Mouse (Mus musculus): Measurements from ENCODE around the gene Etv3.
A peak's percentile ranks its signal among the peaks of the same experiment; 100 is the strongest.
"Not testable (repeated sequence)": the region's sequence is repeated elsewhere in the genome, so short reads cannot be mapped to it uniquely, and the experiment has no call there.

Etv3 gene

DNA sequence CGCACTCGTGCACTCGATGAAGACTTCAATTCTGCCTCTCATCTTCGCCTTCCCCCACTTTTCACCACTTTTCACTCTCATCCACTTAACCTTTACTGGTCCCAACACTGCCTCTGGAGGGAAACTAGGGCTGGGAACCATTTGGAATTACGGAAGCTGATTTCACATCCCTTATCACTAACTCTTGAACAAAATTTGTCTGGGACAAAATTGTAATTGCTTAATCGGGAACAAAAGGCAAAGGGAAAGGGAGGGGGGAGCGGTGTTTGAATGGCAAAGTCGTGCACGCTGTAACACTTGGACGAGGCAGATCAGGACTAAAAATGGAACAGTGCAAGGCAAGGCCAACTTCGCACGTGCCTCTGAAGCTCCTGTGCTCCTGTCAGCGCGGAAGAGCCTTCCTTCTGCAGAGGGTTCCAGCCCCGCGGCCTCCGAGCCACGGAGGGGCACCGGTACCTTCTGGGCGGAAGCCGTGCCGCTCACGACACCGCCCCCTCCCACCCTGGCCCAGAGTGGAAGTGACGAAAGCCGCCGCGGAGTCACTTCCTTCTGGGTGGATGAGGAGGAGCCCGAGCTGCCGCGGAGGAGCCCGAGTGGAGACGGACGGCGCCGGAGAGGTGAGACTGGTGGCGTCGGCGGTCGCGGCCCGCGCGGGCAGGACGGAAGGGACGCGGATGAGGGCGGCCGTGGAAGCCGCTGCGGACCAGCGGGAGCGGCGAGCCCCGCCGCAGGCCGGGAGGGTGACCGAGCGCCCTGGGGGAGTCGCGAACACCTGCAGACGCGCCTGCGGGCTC, at the start of gene Etv3:
Gene Etv3 (plus strand): TSS at position 365 of the 794 bp plus-strand sequence.
- DNase-seq (ENCODE audit: low read depth): peak; percentile 94

DNA sequence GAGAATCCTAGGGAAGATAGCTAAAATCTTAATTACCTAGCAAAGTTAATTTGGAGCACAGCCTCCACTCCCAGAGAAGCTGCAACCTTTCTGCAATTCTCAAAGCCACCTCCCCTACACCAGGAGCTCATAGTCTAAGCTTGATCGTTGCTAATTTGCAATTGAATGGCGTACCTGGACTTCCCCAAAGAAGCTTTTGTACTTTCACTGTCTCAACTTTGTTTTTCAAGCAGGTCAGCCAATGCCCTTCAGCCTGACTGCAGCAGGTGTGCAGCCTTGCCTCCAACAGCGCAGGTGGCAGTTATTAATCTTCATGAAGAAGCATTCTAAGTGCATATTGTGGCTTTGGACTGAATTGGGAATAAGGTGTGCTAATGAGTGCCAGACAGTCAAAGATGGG, 47.3 kb upstream of the Etv3 start:
- not testable (repeated sequence) for DNase-seq (ENCODE audit: low read depth)

DNA sequence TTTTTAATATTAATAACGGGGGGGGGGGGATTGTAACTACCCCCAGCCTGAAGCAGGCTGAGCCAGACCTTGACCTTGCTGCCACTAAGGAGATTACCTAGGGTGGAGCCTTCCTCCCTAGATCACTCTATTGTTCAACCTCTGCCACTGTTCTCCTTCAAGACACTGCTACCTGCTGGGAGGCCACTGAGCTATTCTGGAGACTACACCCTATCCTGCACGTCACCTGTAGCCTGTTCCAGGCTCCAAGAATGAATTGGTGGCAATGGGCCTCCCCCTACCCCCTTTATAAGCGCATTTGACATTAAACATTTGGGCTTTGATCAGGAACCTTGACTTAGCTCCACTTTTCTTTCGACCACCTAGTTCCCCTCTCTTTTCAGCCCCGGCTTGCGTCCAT, 46.6 kb upstream of the Etv3 start:
- not testable (repeated sequence) for DNase-seq (ENCODE audit: low read depth)

DNA sequence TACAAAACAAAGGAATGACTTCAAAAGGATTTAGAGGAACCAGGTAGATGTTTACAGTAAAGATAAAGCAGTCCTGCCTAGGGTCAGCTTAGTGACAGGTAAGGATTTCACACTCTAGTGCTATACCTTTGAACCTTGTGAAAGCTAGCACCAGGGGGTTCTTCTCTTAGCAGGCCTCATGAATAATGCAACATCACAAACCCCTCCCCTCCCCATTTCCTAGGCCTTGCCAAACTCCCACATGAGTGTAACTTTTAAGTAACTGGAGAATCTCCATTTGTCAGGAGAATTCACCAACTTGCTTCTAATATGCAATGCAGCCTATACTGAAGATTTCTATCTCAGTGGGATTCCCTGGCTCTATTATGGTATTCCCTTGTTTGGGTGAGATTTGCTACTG, 46.0 kb upstream of the Etv3 start:
- not testable (repeated sequence) for DNase-seq (ENCODE audit: low read depth)

DNA sequence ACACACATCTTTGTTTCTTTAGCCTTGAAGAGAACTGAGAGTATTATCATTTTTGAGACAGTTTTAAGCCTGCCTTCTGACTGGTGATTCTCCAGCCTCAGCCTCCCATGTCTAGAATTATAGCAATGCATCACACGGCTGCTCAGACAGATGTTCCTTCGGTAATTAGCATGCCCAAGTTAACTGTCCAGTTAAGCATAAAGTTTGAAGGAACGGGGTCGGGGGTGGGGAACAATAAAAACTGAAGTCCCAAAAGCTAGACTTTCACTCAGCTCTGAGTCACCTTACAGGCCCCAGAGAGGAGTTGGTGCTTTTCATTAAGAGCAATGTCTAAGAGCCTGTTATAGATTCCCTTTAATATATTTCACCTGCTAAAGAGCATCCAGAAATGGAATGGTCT, 37.8 kb upstream of the Etv3 start:
- DNase-seq (ENCODE audit: low read depth): no peak

DNA sequence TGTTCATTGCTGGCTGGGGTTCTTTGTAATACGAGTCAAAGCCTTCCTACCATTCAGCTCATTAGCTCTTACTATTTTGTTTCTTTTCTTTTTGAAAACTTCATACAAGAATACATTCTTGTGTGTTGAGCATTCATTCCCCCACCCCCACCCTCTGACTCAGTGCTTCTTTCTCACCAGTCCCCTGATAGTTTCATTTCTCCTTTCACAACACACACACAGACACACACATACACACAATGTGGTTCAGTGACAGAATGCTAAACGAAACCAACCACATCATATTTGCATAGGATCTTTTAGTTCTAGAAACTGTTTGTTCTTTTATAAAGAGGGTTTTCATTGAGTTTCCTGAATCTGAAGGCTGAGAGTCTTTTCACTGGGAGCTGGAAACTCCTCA, 37.3 kb upstream of the Etv3 start:
- DNase-seq (ENCODE audit: low read depth): peak; percentile 26

DNA sequence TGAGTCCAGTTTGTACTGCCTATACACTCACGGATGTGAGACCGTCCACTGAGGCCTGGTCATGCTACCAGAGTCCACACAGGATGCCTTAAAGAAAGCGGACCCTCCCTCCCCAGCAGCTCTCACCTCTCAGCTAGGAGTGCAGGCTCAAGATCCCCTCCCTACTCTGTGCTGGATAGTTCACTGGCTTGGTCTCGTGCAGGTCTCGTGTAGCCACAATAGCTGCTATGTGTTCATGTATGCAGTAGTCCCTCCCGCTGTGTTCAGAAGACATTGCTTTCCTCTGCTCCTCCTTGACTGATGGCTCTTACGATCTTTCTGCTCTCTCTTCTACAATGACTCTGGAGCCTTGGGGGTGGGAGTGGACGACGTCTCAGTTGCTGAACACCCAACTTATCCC, 26.9 kb upstream of the Etv3 start:
- DNase-seq (ENCODE audit: low read depth): no peak

DNA sequence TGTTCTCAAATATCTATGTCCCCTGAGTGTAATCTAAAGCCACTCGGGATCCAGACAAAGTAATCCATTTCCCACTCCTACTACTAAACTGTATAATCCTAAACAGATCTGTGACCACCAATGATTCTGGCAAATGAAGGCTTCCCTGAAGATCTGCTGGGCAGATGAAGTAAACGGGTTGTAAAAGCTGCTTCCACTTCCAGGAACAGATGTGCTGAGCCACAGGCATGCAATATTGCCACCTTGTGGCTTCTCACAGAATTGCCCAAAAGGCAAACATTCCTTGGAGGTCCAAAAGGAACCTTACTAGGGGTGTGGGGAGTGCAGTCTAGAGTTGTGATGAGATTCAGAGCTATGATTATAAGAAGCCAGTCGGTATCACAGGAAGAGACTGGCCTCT, 26.1 kb upstream of the Etv3 start:
- DNase-seq (ENCODE audit: low read depth): peak; percentile 83

DNA sequence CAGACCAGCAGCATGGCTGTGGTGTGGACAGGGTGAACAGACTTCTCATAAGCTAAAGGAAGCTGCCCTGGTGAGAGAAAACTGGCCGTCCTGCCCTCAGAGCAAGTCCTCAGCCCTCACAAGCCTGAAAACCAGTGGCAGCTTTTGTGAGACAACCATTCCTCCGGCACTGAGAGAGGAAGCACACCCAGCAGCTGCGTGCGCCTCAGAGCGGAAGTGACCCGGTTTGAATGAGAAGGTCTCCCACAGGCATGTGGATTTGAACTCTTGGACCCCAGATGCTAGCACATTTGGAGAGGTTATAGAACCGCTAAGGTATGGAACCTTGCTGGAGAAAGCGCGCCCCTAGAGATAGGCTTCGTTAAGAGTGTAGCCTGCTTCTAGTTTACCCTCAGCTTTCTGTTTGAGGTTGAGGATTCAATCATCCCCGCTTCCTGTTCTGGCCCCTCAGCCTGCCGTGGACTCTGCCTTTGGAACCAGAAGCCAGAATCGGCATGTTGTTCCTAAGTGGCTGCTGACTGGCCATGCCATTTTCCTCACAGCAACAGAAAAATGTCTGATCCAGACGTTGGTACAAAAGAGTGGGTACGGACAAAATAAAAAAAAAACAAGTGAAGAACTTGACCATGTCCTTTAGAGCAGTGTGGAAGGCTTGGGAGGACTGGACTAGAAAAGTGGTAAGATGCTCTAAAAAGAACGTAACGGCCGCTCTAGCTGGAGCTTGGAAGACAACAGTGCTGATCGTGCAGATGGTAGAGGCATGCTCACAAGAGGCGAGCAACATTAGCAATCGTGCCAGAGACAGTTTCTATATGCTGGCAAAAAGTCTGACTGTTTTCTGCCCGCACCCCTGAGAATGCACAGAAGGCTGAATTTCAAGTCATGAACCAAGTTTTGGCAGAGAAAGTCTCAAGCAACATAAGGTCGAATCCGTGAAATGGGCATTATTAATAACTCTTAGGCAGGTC, 24.8 kb upstream of the Etv3 start:
- peak; percentile 52 for DNase-seq (ENCODE audit: low read depth)

DNA sequence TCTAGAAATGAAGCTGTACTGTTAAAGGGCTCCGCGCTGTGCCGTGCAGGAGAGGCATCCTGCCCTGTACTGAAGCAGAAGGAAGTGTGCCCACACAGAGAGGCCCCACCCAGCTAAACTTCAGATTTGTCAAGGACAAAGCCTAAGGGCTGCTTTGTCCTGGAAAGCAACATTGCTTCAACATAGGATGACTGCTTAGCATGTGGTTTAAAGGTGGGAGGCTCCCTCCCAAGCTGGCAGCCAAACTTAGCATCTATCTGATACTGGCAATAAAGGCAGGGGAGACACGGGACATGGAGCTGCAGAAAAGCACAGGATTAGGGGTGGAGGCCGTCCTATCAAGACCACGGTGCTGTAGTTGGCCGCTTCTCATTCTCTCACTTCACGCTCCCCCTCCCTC, 24.1 kb upstream of the Etv3 start:
- DNase-seq (ENCODE audit: low read depth): no peak

DNA sequence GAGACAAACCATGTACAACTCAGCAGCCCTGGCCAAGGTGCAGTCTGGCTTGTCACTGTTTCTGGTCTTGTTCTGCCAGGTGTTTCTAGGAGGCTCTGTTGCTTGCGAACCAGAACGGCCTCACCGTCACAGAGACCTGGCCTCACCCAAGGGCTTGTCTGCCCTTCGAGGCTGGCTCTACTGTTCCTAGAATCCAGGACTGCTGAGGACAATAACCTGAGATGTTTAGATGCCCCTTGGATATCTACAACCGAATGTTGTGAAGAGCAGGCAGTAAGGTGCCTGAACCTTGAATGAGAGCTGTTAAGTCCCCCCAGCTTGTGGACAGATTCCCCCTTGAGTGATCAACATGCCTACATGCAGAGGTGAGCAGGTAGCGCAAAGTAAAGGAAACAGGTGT, 22.4 kb upstream of the Etv3 start:
- no peak for DNase-seq (ENCODE audit: low read depth)

DNA sequence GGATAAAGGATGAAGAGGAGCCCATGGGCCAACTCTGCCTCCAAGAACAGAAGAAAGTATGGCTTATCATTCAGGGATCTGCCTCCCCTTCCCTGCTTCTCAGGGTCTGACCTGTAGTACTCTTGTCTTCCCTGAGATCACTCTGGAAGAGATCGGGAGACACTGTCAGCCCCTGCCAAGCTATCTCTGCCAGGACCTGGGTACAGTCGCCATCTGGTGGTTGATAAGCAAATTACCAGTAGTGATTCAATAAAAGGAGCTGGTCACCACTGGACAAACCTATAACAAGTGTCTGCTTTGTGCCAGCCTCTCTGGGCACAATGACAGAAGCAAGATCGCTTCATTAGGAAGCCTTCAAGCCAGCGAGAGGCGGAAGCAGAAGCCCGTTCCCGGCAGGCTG, 20.9 kb upstream of the Etv3 start:
- DNase-seq (ENCODE audit: low read depth): peak; percentile 66

DNA sequence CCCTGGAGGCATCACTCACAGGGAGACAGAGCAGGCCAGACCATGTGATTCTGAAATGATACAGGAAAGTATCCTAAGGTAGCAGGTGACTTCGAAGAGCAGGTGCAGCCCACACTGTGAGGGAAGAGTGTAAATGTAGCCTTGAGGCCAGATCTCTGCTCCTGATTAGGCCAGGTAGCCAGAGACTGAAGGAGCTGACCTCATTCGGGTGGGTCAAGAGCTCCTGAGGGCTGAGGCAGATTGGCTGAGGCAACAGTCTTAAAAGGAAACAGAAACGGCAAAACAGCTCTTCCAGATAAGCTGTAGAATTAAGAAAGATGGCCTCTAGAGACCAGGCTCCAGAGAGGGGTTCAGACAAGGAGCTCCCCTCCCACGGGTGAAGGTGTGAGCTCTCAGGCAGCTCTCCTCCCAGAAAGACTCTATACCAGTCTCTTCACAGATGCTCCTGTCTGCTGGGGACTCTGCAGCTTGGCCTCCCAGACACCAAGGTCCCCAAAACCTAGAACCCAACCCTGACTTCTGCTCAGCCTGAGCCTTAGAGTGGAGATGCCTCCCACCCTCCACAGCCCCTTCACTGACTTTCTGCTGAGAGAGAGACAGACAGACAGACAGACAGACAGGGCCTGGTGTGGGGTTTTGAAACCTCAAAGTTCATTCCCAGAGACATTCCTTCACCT, 20.3 kb upstream of the Etv3 start:
- no peak for DNase-seq (ENCODE audit: low read depth)

DNA sequence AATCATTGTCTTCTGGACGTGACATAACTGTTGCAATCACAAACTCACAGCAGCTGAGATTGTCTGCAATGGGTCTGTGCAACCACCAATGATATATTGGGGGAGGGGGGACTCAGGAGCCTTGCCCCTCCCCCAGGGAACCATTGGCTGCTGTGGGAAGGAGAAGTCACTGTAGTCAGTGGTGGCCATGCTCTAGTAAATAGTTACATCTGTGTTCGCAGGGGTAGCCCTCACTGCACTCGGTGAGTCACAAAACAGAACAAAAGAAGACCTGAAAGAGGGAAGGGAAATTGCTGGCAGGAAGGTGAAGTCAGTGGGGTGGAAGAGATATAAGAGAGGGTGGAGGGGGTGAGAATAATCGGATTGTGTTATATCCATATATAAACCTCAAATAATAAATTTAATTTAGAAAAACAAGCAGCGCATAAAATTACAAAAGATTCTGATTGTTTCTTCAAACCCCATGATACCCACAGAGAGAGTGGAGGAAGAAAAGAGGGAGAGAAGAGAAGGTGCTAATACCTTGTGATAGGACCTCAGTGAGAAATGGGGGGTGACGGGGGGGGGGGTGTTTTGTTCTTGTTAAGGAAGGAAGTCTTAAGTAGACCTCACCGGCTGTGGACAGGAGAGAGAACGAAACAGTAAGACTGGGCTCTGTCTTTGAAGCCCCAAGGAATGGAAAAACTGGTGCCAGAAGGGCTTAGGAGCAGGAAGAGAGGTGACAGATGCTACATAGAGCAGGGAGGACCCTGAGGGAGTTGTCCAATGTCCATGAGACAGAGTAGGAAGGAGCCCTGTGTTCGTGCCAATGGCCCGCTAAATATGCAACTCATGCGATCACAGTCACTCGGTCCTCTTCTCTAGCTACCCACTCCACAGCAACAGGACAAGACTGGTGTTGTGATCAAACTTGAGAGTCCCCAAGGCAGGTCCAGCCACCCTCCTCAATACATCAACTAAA, 18.5 kb upstream of the Etv3 start:
- DNase-seq (ENCODE audit: low read depth): peak; percentile 8

DNA sequence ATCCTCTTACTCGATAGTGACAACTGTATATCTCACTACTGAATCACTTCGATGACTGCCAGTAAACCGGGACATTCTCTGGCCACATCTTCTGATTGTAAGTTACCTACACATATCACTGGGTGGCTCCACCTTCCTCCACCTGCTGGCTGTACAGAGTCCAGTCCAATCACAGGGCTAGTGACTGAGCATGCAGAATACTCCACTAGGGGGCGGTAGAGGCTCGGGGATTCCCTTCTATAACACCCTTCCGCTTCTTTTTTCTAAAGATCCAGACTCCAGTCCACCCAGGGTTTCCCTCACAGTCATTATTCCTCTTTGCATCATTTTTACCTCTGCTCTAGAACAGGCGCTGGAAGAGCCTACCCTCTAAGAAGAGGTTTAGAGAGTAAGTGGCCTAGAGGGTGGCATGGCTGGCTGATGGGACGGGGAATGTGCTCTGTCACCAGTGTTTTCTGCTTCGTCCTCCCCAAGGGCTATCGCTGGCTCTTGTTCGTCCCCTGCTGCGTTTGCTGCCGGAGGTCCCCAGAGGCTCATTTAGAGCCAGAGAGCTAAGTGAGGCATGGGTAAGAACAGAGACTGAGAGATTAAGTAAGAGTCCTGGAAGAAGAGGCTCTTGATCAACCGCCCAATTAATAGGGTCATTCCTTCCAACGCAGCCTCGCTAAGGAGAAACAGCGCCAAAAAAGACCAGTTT, 16.9 kb upstream of the Etv3 start:
- DNase-seq (ENCODE audit: low read depth): peak; percentile 95

DNA sequence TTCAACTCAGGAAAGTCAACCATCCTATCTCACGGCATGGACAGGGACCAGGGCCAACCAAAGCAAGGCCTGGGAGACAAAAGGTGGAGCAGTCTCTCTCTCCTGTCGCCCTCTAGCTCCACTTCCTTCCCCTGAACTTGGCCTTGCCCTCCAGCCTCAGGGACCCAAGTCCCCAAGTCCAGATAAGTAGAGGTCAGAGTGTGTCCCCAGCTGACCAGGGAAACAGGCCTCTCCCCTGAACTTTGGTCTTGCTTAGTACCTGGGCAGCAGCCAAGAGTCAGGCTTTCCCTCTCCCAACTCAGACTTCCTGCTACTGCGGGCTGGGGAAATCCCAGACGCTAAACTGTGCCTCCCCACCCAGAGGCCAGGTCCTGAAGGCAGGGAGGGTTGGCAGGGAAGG, 16.1 kb upstream of the Etv3 start:
- DNase-seq (ENCODE audit: low read depth): no peak

DNA sequence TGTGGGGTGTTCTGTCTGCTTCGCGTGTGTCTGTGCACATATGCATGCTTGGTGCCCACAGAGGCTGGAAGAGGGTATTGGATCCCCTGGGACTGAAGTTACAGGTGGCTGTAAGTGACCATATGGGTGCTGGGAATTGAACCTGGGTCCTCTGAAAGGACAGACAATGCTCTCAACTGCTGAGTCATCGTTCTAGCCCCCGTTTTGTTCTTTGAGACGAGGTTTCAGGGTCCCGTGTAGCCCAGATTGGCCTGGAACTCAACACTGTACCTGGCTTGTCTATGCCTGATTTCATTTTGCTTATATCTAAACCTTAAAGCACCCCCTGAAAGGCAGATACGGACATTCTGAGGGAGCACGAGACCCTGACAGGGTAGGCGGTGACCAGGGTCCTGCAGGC, 14.4 kb upstream of the Etv3 start:
- no peak for DNase-seq (ENCODE audit: low read depth)

DNA sequence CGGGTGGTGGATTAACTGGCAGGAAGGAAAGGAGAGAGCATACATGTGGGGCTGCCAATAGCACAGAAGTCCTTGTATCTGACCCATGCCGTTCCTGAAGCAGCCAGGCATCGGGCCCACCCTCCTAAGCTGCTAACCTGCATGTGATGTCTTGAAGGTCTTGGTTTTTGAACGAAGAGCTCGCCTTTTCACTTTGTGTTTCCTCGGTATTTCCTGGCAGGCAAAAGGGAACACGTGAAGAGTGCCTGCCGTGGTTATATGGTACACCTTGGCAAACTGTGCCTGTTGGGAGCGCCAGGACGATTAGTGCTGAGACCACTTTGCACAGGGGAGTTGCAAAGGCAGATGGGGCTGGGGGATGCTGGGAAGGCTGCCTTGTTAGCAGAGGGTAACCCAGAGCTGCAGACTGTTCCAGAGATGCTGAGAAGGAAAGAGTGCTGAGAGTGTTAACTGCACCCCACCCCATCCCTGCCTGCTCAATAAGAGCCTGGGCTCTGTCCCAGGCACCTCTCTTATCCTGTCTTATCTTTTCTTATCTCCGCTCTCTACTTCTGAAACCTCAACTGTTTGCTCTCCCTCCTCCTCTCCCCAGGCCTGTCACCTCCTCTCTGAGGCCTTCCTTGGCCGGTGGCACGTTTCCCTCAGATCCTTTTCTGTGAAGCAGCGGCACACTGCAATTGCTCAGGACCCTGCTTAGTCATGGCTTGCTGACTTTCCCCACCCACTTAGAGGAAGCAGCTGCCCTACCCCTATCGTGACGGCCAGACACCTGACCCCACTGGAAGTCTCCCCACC, 13.0 kb upstream of the Etv3 start:
- peak; percentile 56 for DNase-seq (ENCODE audit: low read depth)

DNA sequence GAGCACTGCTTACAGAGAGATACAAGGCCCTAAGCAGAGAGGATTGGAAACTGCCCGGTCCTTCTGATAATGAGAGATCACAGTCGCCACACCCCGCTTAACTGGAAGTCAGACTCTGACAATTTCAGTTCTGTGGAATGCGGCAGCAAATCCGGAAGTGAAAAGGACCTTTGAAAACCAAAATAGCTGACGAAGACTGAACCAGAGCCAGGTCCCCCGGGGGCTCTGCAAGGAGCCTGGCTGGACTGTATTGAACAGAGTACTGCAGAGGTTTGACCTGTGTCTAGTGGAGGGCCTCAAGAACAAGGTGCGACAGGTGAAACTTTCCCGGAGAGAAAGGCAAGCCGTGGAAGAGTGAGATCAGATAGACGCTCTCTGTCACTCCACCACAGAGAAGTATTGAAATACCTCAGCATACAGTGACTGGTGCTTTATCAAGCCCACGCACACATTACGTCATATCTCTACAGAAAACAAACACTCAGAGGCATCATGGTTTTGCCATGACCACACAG, 9.6 kb upstream of the Etv3 start:
- DNase-seq (ENCODE audit: low read depth): peak; percentile 87

DNA sequence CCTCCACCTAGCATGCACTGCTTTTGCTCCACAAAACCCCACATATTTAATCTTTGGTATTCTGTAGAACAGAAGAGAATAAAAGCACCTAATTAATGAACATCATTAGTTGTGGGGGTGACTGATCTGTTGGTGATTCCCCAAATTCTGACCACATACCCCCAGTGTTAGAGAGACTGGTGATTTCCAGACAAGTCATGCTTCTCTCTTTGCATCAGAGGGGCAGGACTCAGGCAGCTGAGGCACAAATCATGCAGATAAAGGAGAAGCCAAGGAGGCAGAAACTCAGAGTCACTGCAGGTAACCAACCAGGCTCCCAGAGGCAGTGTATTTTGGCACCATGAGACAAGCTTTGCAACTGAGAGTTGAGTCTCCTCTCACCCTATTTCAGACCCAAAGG, 6.8 kb upstream of the Etv3 start:
- no peak for DNase-seq (ENCODE audit: low read depth)

All from induced T-regulatory cell, adult 2 months (primary cell).